Mouse (Mus musculus) adrenal gland, adult 2 months (tissue): ENCODE data around the gene Cul4a. TPM values are rescaled to one million over a fixed set of nuclear protein-coding genes. Genes with fewer than 3 reads are reported as not detected.

Source experiments
- DNase-seq: peaks from one replicate; pipeline ENCODE4 v3.0.0; 2021
- microRNA-seq, 2 experiments: library from miRNA; unstranded; fragments of <30 nt; microRNA quantifications; one replicate each; pipeline ENCODE4 v1.2.0; 2021
- polyA plus RNA-seq: library from polyadenylated mRNA; depleted of rRNA; stranded (reverse); fragments of >200 nt; gene quantifications from 2 replicates; pipeline ENCODE4 v1.2.3, GENCODE M21; 2012; rRNA removed
- total RNA-seq, 2 experiments: library from RNA; stranded (reverse); gene quantifications; 2 replicates each; pipeline ENCODE4 v1.2.3; 2021

Gene Cul4a
- total and polyA plus RNA-seq, 3 experiments: 108 to 132 (median 127) TPM

- no peak for DNase-seq
Measured at GRCm38 (mm10) chr8:13179482-13179881, 74.1 kb downstream of the Cul4a start.

DNA sequence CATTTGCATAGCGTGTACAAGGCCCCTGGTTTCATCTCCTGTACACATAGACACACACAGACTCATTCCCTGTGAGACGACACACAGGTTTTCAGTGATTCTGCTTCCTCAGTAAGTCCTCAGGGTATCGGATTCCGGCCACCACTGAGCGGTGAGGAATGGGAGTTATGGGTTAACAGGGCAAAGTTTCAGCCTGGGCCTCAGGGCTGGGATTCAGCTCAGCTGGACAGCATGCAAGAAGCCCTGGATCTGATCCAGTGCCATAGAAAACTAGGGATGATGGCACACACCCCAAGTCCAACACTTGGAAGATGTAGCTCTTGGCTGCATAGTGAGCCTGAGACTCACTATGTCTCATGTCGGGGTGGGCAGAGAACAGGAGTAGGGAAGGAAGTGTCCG is 74.5 kb downstream of the Cul4a start:
- DNase-seq: no peak

GRCm38 (mm10) chr8:13180408-13180807 is 75.0 kb downstream of the Cul4a start:
- no peak for DNase-seq

DNA sequence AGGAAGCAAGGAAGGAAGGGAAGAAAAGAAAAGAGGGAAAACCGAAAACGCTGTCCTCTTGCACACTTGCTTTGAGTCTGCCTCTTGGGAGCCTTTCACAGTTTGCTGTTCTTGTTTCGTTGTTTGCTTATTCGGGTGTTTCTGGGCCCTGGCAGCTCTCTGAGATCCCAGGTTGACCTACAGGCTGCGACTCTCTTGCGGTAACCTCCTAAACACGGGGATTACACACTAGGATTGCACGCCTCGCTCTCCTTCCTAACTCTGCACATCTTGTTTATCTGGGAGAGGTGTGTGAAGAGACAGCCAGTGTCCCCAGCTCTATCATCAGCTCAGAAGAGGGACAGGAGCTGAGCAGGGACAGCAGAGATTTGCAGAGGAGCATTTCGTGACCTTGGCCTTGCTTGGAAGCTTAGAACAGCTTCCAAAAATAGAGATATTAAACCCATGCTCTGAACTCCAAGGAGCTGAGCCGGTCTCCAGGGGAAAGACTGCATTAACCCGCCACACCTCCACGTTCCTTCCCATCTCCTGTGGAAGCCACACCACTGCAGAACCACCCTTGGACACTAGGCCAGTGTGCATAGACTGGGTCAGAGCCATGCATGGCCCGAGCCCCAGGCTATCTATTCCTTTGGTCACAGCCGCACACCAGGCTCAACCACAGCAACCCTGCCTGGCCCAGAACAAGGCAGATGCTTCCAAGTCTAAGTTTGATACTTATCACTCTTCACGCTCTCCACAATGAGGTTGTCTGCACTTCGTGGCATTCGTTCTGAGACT is 75.7 kb downstream of the Cul4a start:
- DNase-seq: peak; percentile 69

- no peak for DNase-seq
Measured at GRCm38 (mm10) chr8:13181691-13181976, 76.2 kb downstream of the Cul4a start.

- DNase-seq: no peak
Measured at GRCm38 (mm10) chr8:13186819-13187218, 81.4 kb downstream of the Cul4a start.

GRCm38 (mm10) chr8:13187229-13187628 is 81.8 kb downstream of the Cul4a start:
- DNase-seq: no peak

DNA sequence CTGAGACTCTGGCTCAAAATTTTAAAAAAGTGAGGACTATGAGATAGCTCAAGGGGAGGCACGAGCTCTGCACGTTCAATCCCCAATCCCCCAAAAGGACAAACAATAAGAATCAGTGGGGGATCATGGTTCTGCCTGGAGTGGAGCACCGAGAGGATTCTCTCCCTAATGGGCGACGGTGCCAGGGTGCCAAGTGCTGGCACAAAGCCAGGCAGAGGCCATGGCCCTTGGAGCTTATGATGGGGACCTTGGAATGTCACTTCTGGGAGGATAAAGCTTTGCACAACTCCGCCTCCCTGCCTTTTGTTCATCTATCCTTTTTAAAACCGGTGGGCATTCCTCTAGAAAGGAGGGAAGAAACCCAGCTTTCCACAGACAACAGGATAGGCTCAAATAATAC is 82.2 kb downstream of the Cul4a start:
- peak; percentile 65 for DNase-seq

DNA sequence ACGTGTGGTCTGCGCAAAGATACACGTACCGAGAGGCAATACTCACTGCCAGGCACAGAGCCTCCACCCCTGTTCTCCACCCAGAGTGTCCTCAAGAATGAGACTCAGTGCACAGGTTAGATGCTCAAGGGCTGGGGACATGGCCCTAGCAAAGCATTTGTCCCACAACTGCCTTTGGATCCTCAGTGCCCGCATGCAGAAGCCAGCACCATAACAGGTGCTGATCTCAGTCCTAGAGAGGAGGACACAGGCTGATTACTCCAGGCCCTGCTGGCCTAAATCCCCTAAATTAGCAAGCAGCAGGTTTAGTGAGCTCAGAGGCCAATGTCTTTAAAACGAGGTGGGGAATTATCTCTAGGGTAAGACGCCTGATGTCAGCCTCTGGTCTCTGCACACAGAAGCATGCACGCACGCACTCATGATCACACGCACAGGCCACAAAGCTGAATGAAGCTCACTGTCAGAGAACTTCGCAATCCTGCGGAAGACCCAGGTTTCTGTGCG is 82.7 kb downstream of the Cul4a start:
- no peak for DNase-seq

GRCm38 (mm10) chr8:13188857-13189256 is 83.4 kb downstream of the Cul4a start:
- no peak for DNase-seq

GRCm38 (mm10) chr8:13190235-13190634 is 84.8 kb downstream of the Cul4a start:
- no peak for DNase-seq

DNA sequence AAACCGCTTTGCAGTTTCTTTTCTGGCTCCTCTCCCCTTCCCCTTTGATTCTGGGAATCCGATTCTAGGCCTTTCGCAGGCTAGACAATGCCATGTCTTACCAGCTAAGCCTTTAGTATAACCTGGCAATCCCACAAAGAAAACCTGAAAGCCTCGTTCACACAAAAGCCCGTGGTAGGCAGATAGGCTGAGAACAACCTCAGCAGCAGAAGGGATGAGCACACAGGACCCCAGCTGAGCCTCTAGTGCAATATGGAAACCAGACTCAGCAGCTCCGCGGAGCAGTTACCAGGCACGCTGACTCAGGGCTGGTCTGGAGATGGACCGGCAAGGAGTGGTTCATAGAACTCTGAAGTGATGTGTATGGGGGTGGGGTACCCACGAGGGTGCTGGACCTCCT is 89.4 kb downstream of the Cul4a start:
- no peak for DNase-seq

- no peak for DNase-seq
Measured at GRCm38 (mm10) chr8:13197493-13197892, 92.1 kb downstream of the Cul4a start.

Small RNAs within 50 kb of the gene (microRNA-seq; reads per million reads assigned to microRNA genes)
- 25.2 to 44.6 reads per million in 2 experiments for gene Mir1968
- gene Mir7065: 1.1 to 1.2 reads per million in 2 experiments

Other genes starting within 250 kb of the Cul4a start
- gene Mcf2l, start 231.8 kb upstream of the Cul4a start, total RNA-seq: 10 to 100 TPM; 24.0 to 25.4 TPM
- gene Mcf2l, start 231.8 kb upstream of the Cul4a start, polyA plus RNA-seq: 9.6 and 12.4 TPM in 2 replicates
- gene F7, start 79.6 kb upstream of the Cul4a start, total RNA-seq: 1 to 10 TPM in 1 of 2 experiments, under 1 TPM in 1; 0.24 to 1.8 TPM
- gene F7, start 79.6 kb upstream of the Cul4a start, polyA plus RNA-seq: 0.12 and 0.33 TPM in 2 replicates
- gene F10, start 68.3 kb upstream of the Cul4a start, total RNA-seq: 1 to 10 TPM in 1 of 2 experiments, under 1 TPM in 1; 0.66 to 4.1 TPM
- gene F10, start 68.3 kb upstream of the Cul4a start, polyA plus RNA-seq: 0.17 and 0.52 TPM in 2 replicates
- gene Proz, start 44.7 kb upstream of the Cul4a start, total RNA-seq: under 1 TPM in 1 of 2 experiments, not detected in 1; 0.75 TPM
- 0.16 TPM in 1 of 2 replicates, not detected in the other for gene Proz, start 44.7 kb upstream of the Cul4a start, polyA plus RNA-seq
- gene Pcid2, start 162 bp upstream of the Cul4a start, total RNA-seq: 10 to 100 TPM; 22.1 to 23.7 TPM
- 27.2 and 28.3 TPM in 2 replicates for gene Pcid2, start 162 bp upstream of the Cul4a start, polyA plus RNA-seq
- 100 to 1,000 TPM; 476 to 520 TPM for gene Lamp1, start 53.5 kb downstream of the Cul4a start, total RNA-seq
- gene Lamp1, start 53.5 kb downstream of the Cul4a start, polyA plus RNA-seq: 336 and 366 TPM in 2 replicates
- gene Grtp1, start 95.0 kb downstream of the Cul4a start, total RNA-seq: 10 to 100 TPM; 10.8 to 16.4 TPM
- 10.1 and 12.5 TPM in 2 replicates for gene Grtp1, start 95.0 kb downstream of the Cul4a start, polyA plus RNA-seq
- 1 to 10 TPM in 1 of 2 experiments, under 1 TPM in 1; 0.93 to 5.4 TPM for gene Adprhl1, start 148.5 kb downstream of the Cul4a start, total RNA-seq
- gene Adprhl1, start 148.5 kb downstream of the Cul4a start, polyA plus RNA-seq: 0.38 and 2.0 TPM in 2 replicates
- 10 to 100 TPM; 28.3 to 36.2 TPM for gene Dcun1d2, start 182.5 kb downstream of the Cul4a start, total RNA-seq
- 23.3 and 24.9 TPM in 2 replicates for gene Dcun1d2, start 182.5 kb downstream of the Cul4a start, polyA plus RNA-seq
- 10 to 100 TPM; 27.1 to 35.5 TPM for gene Tmco3, start 182.6 kb downstream of the Cul4a start, total RNA-seq
- 41.1 and 44.8 TPM in 2 replicates for gene Tmco3, start 182.6 kb downstream of the Cul4a start, polyA plus RNA-seq
- 10 to 100 TPM; 62.7 to 67.1 TPM for gene Tfdp1, start 233.1 kb downstream of the Cul4a start, total RNA-seq
- gene Tfdp1, start 233.1 kb downstream of the Cul4a start, polyA plus RNA-seq: 12.6 and 15.3 TPM in 2 replicates